Mouse (Mus musculus) MEL (cell line): ENCODE results near the gene Pard3b. TPM values are rescaled to one million over a fixed set of nuclear protein-coding genes. Genes with fewer than 3 reads are reported as not detected.

Experiments
- DNase-seq: peaks from one replicate; pipeline ENCODE4 v3.0.0; 2011; ENCODE audit warnings: low read depth, low spot score
- H3K27ac ChIP-seq: 2 replicates; pipeline ENCODE4 v1.5.1; 2012; ENCODE audit warnings: low read depth, mild to moderate bottlenecking, control low read depth, low read length, moderate library complexity; ENCODE audit not compliant: control insufficient read depth
- H3K27me3 ChIP-seq, 2 experiments: fragments of 150-350 bp in 1 of 2; sonication (generic) in 1 of 2; 2 replicates each; pipeline ENCODE4 v1.6.1; 2012; ENCODE audit warnings: low read length in 2 of 2, mild to moderate bottlenecking in 2 of 2, improper control_type of control experiment in 1 of 2, moderate library complexity in 1 of 2; ENCODE audit not compliant: insufficient read depth in 2 of 2, control insufficient read depth in 1 of 2
- H3K36me3 ChIP-seq, 2 experiments: 2 replicates each; pipeline ENCODE4 v1.6.1; 2012 to 2014; ENCODE audit warnings: low read length in 2 of 2, improper control_type of control experiment in 1 of 2, inconsistent platforms in 1 of 2, mild to moderate bottlenecking in 1 of 2; ENCODE audit not compliant: insufficient read depth in 2 of 2, control insufficient read depth in 1 of 2
- H3K4me1 ChIP-seq, 2 experiments: fragments of 150-350 bp in 1 of 2; sonication (generic) in 1 of 2; 2 replicates each; pipeline ENCODE4 v1.6.1; 2012; ENCODE audit warnings: low read length in 2 of 2, improper control_type of control experiment in 1 of 2, mild to moderate bottlenecking in 1 of 2; ENCODE audit not compliant: insufficient read depth in 2 of 2, control insufficient read depth in 1 of 2
- H3K4me3 ChIP-seq, 2 experiments: fragments of 150-350 bp in 1 of 2; sonication (generic) in 1 of 2; 2 replicates each; pipeline ENCODE4 v1.5.1; 2012; ENCODE audit warnings: low read depth in 2 of 2, low read length in 2 of 2, mild to moderate bottlenecking in 2 of 2, moderate library complexity in 2 of 2, control low read depth in 1 of 2, improper control_type of control experiment in 1 of 2; ENCODE audit not compliant: control insufficient read depth in 1 of 2, insufficient read depth in 1 of 2
- H3K79me2 ChIP-seq: 2 replicates; pipeline ENCODE4 v1.6.1; 2012; ENCODE audit warnings: mild to moderate bottlenecking, low read length, moderate library complexity; ENCODE audit not compliant: control insufficient read depth, poor library complexity, insufficient read depth
- H3K9ac ChIP-seq: 2 replicates; pipeline ENCODE4 v1.6.1; 2012; ENCODE audit warnings: low read depth, mild to moderate bottlenecking, control low read depth, low read length, moderate library complexity; ENCODE audit not compliant: control insufficient read depth, poor library complexity, severe bottlenecking
- H3K9me3 ChIP-seq: fragments of 150-350 bp; sonication (generic); replicated peaks from 2 replicates; pipeline ENCODE4 v1.6.1; 2012; ENCODE audit warnings: mild to moderate bottlenecking, low read length, improper control_type of control experiment, moderate library complexity; ENCODE audit not compliant: insufficient read depth
- BHLHE40 ChIP-seq: IDR thresholded peaks from 2 replicates; pipeline ENCODE4 v1.6.1; 2012; ENCODE audit warnings: low read depth, mild to moderate bottlenecking, inconsistent platforms, low read length, improper control_type of control experiment, borderline replicate concordance
- E2F4 ChIP-seq: IDR thresholded peaks from 2 replicates; pipeline ENCODE4 v1.6.1; 2011; ENCODE audit warnings: low read depth, low read length, improper control_type of control experiment, borderline replicate concordance
- ELF1 ChIP-seq: IDR thresholded peaks from 2 replicates; pipeline ENCODE4 v1.6.1; 2014; ENCODE audit warnings: low read depth, mild to moderate bottlenecking, inconsistent platforms, low read length, improper control_type of control experiment, moderate library complexity
- GABPA ChIP-seq: IDR thresholded peaks from 2 replicates; pipeline ENCODE4 v1.6.1; 2012; ENCODE audit warnings: low read depth, mild to moderate bottlenecking, inconsistent platforms, low read length, improper control_type of control experiment, moderate library complexity
- GATA1 ChIP-seq: IDR thresholded peaks from 2 replicates; pipeline ENCODE4 v1.6.1; 2011; ENCODE audit warnings: low read depth, low read length, improper control_type of control experiment
- HCFC1 ChIP-seq: IDR thresholded peaks from 2 replicates; pipeline ENCODE4 v1.6.1; 2012; ENCODE audit warnings: low read depth, mild to moderate bottlenecking, inconsistent platforms, low read length, improper control_type of control experiment, moderate library complexity
- JUND ChIP-seq: IDR thresholded peaks from 2 replicates; pipeline ENCODE4 v1.6.1; 2011; ENCODE audit warnings: low read depth, mild to moderate bottlenecking, improper control_type of control experiment, low read length
- KAT2A ChIP-seq: conservative IDR thresholded peaks from 2 replicates; pipeline ENCODE4 v1.6.1; 2012; ENCODE audit warnings: low read depth, low read length, improper control_type of control experiment, inconsistent platforms
- MEF2A ChIP-seq: IDR thresholded peaks from 2 replicates; pipeline ENCODE4 v1.6.1; 2014; ENCODE audit warnings: low read depth, mild to moderate bottlenecking, inconsistent platforms, low read length, improper control_type of control experiment; ENCODE audit not compliant: poor library complexity, insufficient replicate concordance, severe bottlenecking; ENCODE audit errors: extremely low read depth
- MYB ChIP-seq: IDR thresholded peaks from 2 replicates; pipeline ENCODE4 v1.6.1; 2011; ENCODE audit warnings: mild to moderate bottlenecking, low read depth, low read length, improper control_type of control experiment
- MYC ChIP-seq: IDR thresholded peaks from 2 replicates; pipeline ENCODE4 v1.6.1; 2011; ENCODE audit warnings: low read depth, mild to moderate bottlenecking, low read length, improper control_type of control experiment, moderate library complexity
- NELFE ChIP-seq: IDR thresholded peaks from 2 replicates; pipeline ENCODE4 v1.6.1; 2011; ENCODE audit warnings: low read depth, low read length, improper control_type of control experiment
- POLR2AphosphoS2 ChIP-seq: IDR thresholded peaks from 2 replicates; pipeline ENCODE4 v1.6.1; 2011; ENCODE audit warnings: low read length, improper control_type of control experiment
- POLR2AphosphoS5 ChIP-seq: IDR thresholded peaks from 2 replicates; pipeline ENCODE4 v1.6.1; 2012; ENCODE audit warnings: low read depth, borderline replicate concordance, mild to moderate bottlenecking, inconsistent platforms, low read length, moderate library complexity, mixed read lengths
- RAD21 ChIP-seq: IDR thresholded peaks from 2 replicates; pipeline ENCODE4 v1.6.1; 2011; ENCODE audit warnings: mild to moderate bottlenecking, low read depth, low read length, improper control_type of control experiment
- RCOR1 ChIP-seq: IDR thresholded peaks from 2 replicates; pipeline ENCODE4 v1.6.1; 2012; ENCODE audit warnings: low read depth, mild to moderate bottlenecking, inconsistent platforms, low read length, improper control_type of control experiment
- SIN3A ChIP-seq: IDR thresholded peaks from 2 replicates; pipeline ENCODE4 v1.6.1; 2012; ENCODE audit warnings: low read length, improper control_type of control experiment, inconsistent platforms
- SMC3 ChIP-seq: IDR thresholded peaks from 2 replicates; pipeline ENCODE4 v1.6.1; 2011; ENCODE audit warnings: low read depth, low read length, improper control_type of control experiment
- TCF12 ChIP-seq: IDR thresholded peaks from 2 replicates; pipeline ENCODE4 v1.6.1; 2014; ENCODE audit warnings: low read depth, mild to moderate bottlenecking, inconsistent platforms, low read length, improper control_type of control experiment, moderate library complexity
- UBTF ChIP-seq: IDR thresholded peaks from 2 replicates; pipeline ENCODE4 v1.6.1; 2012; ENCODE audit warnings: low read depth, mild to moderate bottlenecking, inconsistent platforms, low read length, improper control_type of control experiment, moderate library complexity, borderline replicate concordance; ENCODE audit not compliant: insufficient read depth
- USF2 ChIP-seq, 2 experiments: IDR thresholded peaks; 2 replicates each; pipeline ENCODE4 v1.6.1; 2011 to 2012; ENCODE audit warnings: improper control_type of control experiment in 2 of 2, low read length in 2 of 2, borderline replicate concordance in 1 of 2, inconsistent platforms in 1 of 2, low read depth in 1 of 2, mild to moderate bottlenecking in 1 of 2; ENCODE audit not compliant: insufficient read depth in 1 of 2
- ZC3H11A ChIP-seq: IDR thresholded peaks from 2 replicates; pipeline ENCODE4 v1.6.1; 2012; ENCODE audit warnings: low read depth, mild to moderate bottlenecking, inconsistent platforms, low read length, improper control_type of control experiment
- polyA plus RNA-seq, 2 experiments: library from polyadenylated mRNA; stranded (reverse) in 1 of 2; unstranded in 1 of 2; fragments of >175 nt in 1 of 2; fragments of >200 nt in 1 of 2; gene quantifications; 2 replicates each; pipeline versions ENCODE4 v1.2.1 to v1.2.4; 2012; ENCODE audit warnings: low replicate concordance in 2 of 2, low read depth in 1 of 2; ENCODE audit not compliant: insufficient read length in 2 of 2, insufficient read depth in 1 of 2, missing spikeins in 1 of 2
- total RNA-seq: library from RNA; depleted of rRNA; stranded (reverse); fragments of 300-350 nt; gene quantifications from 2 replicates; pipeline ENCODE4 v1.2.3, GENCODE M21; 2012

Pard3b gene
- total and polyA plus RNA-seq, 3 experiments = not detected

- Histone ChIP-seq H3K9ac (no peak overlapping the region), H3K4me3 (no peak overlapping the region), H3K27me3 (no peaks in the 10 kb centered on the region), H3K9me3 (no peaks in the 10 kb centered on the region), H3K36me3 (no peaks in the 10 kb centered on the region), H3K4me1 (no peaks in the 10 kb centered on the region), H3K27ac (no peak overlapping the region), H3K79me2 (no peaks in the 10 kb centered on the region)
- no peak for TF ChIP-seq SMC3
- TF ChIP-seq RAD21 = no peak
- no peak for TF ChIP-seq POLR2AphosphoS5
- no peak for TF ChIP-seq USF2 (IDR thresholded peaks at IDR 0.05; ENCODE audit: borderline replicate concordance in 1 of 2, insufficient read depth in 1 of 2, low read depth in 1 of 2, low read length in 2 of 2)
- no peak for TF ChIP-seq E2F4
- DNase-seq = no peak
Observed at GRCm38 (mm10) chr1:61924958-61925357, 286.3 kb downstream of the Pard3b start.

DNA sequence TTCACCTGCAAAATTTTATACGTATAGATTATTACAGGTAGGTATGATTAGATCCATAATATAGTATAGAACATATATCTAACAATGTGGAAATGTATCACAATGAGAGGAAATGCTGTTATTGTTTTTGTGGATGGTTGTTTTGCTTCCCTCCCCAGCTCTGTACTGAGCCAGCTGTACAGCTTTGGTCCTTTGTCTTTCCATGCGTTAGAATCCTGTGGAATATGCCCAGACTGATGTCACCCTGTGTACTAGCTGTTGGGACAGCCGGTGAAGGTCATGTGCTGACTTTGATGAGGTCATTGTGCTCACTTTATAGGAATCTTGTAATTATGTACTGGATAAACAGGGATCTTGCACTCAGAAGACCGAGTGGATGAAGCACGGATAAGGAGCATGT lies 286.9 kb downstream of the Pard3b start:
- Histone ChIP-seq H3K4me1 (no peaks in the 10 kb centered on the region), H3K79me2 (no peaks in the 10 kb centered on the region), H3K27ac (no peak overlapping the region), H3K9ac (no peak overlapping the region), H3K4me3 (no peak overlapping the region), H3K36me3 (no peaks in the 10 kb centered on the region), H3K27me3 (no peaks in the 10 kb centered on the region), H3K9me3 (no peaks in the 10 kb centered on the region)
- TF ChIP-seq GATA1 = no peak
- no peak for TF ChIP-seq TCF12
- TF ChIP-seq USF2 (IDR thresholded peaks at IDR 0.05; ENCODE audit: borderline replicate concordance in 1 of 2, insufficient read depth in 1 of 2, low read depth in 1 of 2, low read length in 2 of 2) = no peak
- TF ChIP-seq MEF2A = no peak
- no peak for TF ChIP-seq NELFE
- TF ChIP-seq ELF1 = no peak
- no peak for TF ChIP-seq SIN3A
- TF ChIP-seq MYB = no peak
- TF ChIP-seq POLR2AphosphoS5 = no peak
- no peak for TF ChIP-seq HCFC1
- no peak for TF ChIP-seq JUND
- no peak for TF ChIP-seq GABPA
- no peak for TF ChIP-seq KAT2A
- TF ChIP-seq BHLHE40 = no peak
- TF ChIP-seq RAD21 = no peak
- TF ChIP-seq MYC = no peak
- TF ChIP-seq POLR2AphosphoS2 = no peak
- no peak for TF ChIP-seq RCOR1
- TF ChIP-seq UBTF = no peak
- TF ChIP-seq ZC3H11A = no peak
- DNase-seq = no peak
